23 mouse cellular contexts compared by ENCODE assay signal in the genomic region with DNA sequence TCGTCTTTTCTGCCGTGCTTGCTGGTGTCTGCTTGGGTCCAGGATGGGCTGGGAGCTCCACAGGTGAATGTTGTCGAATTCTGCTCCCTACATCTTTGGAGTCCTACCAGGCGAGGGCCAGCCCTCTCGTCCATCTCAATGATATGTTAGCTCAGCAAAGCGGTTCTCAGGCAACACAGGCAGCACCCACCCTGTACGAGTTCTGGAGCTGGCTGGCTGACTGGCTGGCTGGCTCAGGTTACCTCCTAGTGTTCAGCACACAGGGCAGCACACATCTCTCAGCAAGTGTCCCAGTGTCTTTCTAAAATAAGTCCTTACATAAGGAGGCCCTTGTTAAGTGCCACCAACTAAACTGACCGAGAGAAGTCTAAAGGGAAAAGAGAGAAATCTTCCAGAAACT. TPM values are rescaled to one million over a fixed set of nuclear protein-coding genes. Genes with fewer than 3 reads are reported as not detected.
"Had no signal": no experiment of that assay in that cellular context is flagged by ENCODE, and none has a peak within 500 bp of the region (broad histone marks: within the 10 kb centered on the region; RNA-seq: fewer than 3 reads in every experiment).

No protein-coding gene starts in this region.

- H3K27ac ChIP-seq: kidney, postnatal 0 days; layer of hippocampus, adult 2 months; limb, embryonic 10.5 days; limb, embryonic 13.5 days; liver, embryonic 14.5 days; macrophage; midbrain, embryonic 10.5 days; midbrain, embryonic 13.5 days had no signal

- H3K4me2 ChIP-seq: limb, embryonic 13.5 days; lung, embryonic 14.5 days; midbrain, embryonic 13.5 days had no signal

- H3K9me3 ChIP-seq: limb, embryonic 10.5 days; megakaryocyte, embryonic 14.5 days; midbrain, embryonic 10.5 days had no signal

- H3K4me1 ChIP-seq: limb, embryonic 10.5 days; limb, embryonic 13.5 days; midbrain, embryonic 10.5 days; midbrain, embryonic 13.5 days had no signal

- H3K4me3 ChIP-seq: layer of hippocampus, adult 2 months; limb, embryonic 10.5 days; limb, embryonic 13.5 days; megakaryocyte, embryonic 14.5 days; midbrain, embryonic 10.5 days; midbrain, embryonic 13.5 days; myocyte had no signal

- H3K27me3 ChIP-seq: limb, embryonic 13.5 days; midbrain, embryonic 13.5 days had no signal

- DNase-seq: kidney, adult 2 months; layer of hippocampus, adult 9-11 months; liver; liver, postnatal 0 days; lung, embryonic 14.5 days; thymus, postnatal 25 days had no signal

- H3K36me3 ChIP-seq: limb, embryonic 13.5 days; midbrain, embryonic 10.5 days; midbrain, embryonic 13.5 days had no signal

- H3K9ac ChIP-seq: limb, embryonic 13.5 days; liver, embryonic 14.5 days; liver, postnatal 0 days; lung, embryonic 14.5 days; midbrain, embryonic 13.5 days had no signal

- ATAC-seq: liver, postnatal 0 days; lung, postnatal 0 days; midbrain, embryonic 13.5 days; midbrain, embryonic 16.5 days had no signal

RNA-seq across cellular contexts. Expression of gene Prkag3, which starts 20.6 kb away (rescaled TPM):
- total RNA-seq: layer of hippocampus, adult 2 months; layer of hippocampus, postnatal 25 days; left cerebral cortex, postnatal 25 days; monocyte, adult 5-6 weeks had no signal
- polyA plus RNA-seq: liver, embryonic 14.5 days; macrophage; midbrain, embryonic 10.5 days; midbrain, embryonic 16.5 days; neural tube, embryonic 11.5 days; neural tube, embryonic 14.5 days had no signal

RNA-seq across cellular contexts. Expression of gene Wnt6, which starts 43.2 kb away (rescaled TPM):
- polyA plus RNA-seq: macrophage; neural tube, embryonic 14.5 days had no signal
